ENCODE assay signal across 11 mouse cellular contexts in the genomic region with DNA sequence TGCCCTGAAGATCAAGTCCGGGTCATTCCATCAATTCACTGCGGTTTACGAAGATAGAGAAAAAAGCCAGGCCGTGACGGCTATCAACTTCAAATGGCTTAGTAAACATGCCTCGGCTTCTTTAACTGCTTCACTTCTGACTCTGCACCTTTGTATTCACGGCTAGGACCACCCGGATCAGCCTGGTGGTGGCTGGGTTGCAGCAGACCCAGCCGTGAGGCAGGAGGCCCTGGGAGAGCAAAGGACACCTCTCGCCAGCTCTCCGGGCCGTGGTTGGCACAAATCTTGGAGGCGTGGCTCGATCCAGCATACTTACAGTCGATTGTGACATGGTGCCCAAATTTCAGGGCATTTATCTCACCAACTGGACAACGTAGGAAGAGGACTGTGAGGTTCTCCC.
"Had no signal": no experiment of that assay in that cellular context is flagged by ENCODE, and none has a peak within 500 bp of the region (broad histone marks: within the 10 kb centered on the region; RNA-seq: fewer than 3 reads in every experiment).

No protein-coding gene starts in this region.

- H3K27ac ChIP-seq: layer of hippocampus, adult 2 months; limb, embryonic 13.5 days; liver, embryonic 14.5 days had no signal

- H3K36me3 ChIP-seq: limb, embryonic 13.5 days had no signal

- H3K4me2 ChIP-seq: limb, embryonic 13.5 days had no signal

- H3K4me3 ChIP-seq: layer of hippocampus, adult 2 months; limb, embryonic 13.5 days had no signal

- DNase-seq: kidney, adult 11 months; kidney, postnatal 10 days; kidney, postnatal 4 days; lung, adult 18-20 months; right cerebral cortex, postnatal 4 days; spleen, adult 18-20 months; thymus, adult 18-20 months; thymus, postnatal 14 days had no signal

- H3K9ac ChIP-seq: limb, embryonic 13.5 days; liver, embryonic 14.5 days had no signal

- H3K9me3 ChIP-seq: limb, embryonic 13.5 days had no signal

- H3K27me3 ChIP-seq: limb, embryonic 13.5 days had no signal
